Mouse (Mus musculus): Measurements from ENCODE around the gene Plekhg5.
A peak's percentile ranks its signal among the peaks of the same experiment; 100 is the strongest.

Gene Plekhg5

GRCm38 (mm10) chr4:152125161-152126025 is 53.1 kb downstream of the Plekhg5 start:
- no peak for DNase-seq (ENCODE audit: low spot score in 2 of 2)

- DNase-seq (ENCODE audit: low spot score in 2 of 2): no peak
Measured at GRCm38 (mm10) chr4:152126026-152126920, 54.0 kb downstream of the Plekhg5 start.

GRCm38 (mm10) chr4:152127884-152128283 is 55.6 kb downstream of the Plekhg5 start:
- no peak for DNase-seq (ENCODE audit: low spot score in 2 of 2)

- DNase-seq (ENCODE audit: low spot score in 2 of 2): no peak
Measured at GRCm38 (mm10) chr4:152128784-152129183, 56.5 kb downstream of the Plekhg5 start.

- no peak for DNase-seq (ENCODE audit: low spot score in 2 of 2)
Measured at GRCm38 (mm10) chr4:152129395-152129930, 57.2 kb downstream of the Plekhg5 start.

GRCm38 (mm10) chr4:152130771-152131653 is 58.7 kb downstream of the Plekhg5 start:
- DNase-seq (ENCODE audit: low spot score in 2 of 2): peak in 1 of 2 experiments; percentile 40

GRCm38 (mm10) chr4:152131809-152132771 is 59.8 kb downstream of the Plekhg5 start:
- DNase-seq (ENCODE audit: low spot score in 2 of 2): no peak

GRCm38 (mm10) chr4:152132772-152133169 is 60.5 kb downstream of the Plekhg5 start:
- no peak for DNase-seq (ENCODE audit: low spot score in 2 of 2)

GRCm38 (mm10) chr4:152133213-152133612 is 60.9 kb downstream of the Plekhg5 start:
- DNase-seq (ENCODE audit: low spot score in 2 of 2): no peak

GRCm38 (mm10) chr4:152134507-152134906 is 62.2 kb downstream of the Plekhg5 start:
- peak in 1 of 2 experiments; percentile 48 for DNase-seq (ENCODE audit: low spot score in 2 of 2)

GRCm38 (mm10) chr4:152135363-152135762 is 63.1 kb downstream of the Plekhg5 start:
- DNase-seq (ENCODE audit: low spot score in 2 of 2): no peak

- DNase-seq (ENCODE audit: low spot score in 2 of 2): peak in 1 of 2 experiments; percentile 7
Measured at GRCm38 (mm10) chr4:152136112-152136875, 64.0 kb downstream of the Plekhg5 start.

GRCm38 (mm10) chr4:152136876-152137250 is 64.6 kb downstream of the Plekhg5 start:
- DNase-seq (ENCODE audit: low spot score in 2 of 2): no peak

GRCm38 (mm10) chr4:152138497-152139260 is 66.4 kb downstream of the Plekhg5 start:
- DNase-seq (ENCODE audit: low spot score in 2 of 2): peak; percentile 36 to 81

GRCm38 (mm10) chr4:152140441-152140840 is 68.1 kb downstream of the Plekhg5 start:
- DNase-seq (ENCODE audit: low spot score in 2 of 2): peak in 1 of 2 experiments; percentile 46

GRCm38 (mm10) chr4:152141521-152142135 is 69.3 kb downstream of the Plekhg5 start:
- peak in 1 of 2 experiments; percentile 41 for DNase-seq (ENCODE audit: low spot score in 2 of 2)

GRCm38 (mm10) chr4:152143632-152144031 is 71.3 kb downstream of the Plekhg5 start:
- DNase-seq (ENCODE audit: low spot score in 2 of 2): no peak

- no peak for DNase-seq (ENCODE audit: low spot score in 2 of 2)
Measured at GRCm38 (mm10) chr4:152145473-152145872, 73.2 kb downstream of the Plekhg5 start.
